Mouse (Mus musculus): ENCODE measurements at regions not wholly inside any gene's neighbourhood (a gene's known extent, or its start where the extent isn't known, plus 50 kb on each side); places are given as distances from the start of the nearest gene placed in this dataset.

DNA sequence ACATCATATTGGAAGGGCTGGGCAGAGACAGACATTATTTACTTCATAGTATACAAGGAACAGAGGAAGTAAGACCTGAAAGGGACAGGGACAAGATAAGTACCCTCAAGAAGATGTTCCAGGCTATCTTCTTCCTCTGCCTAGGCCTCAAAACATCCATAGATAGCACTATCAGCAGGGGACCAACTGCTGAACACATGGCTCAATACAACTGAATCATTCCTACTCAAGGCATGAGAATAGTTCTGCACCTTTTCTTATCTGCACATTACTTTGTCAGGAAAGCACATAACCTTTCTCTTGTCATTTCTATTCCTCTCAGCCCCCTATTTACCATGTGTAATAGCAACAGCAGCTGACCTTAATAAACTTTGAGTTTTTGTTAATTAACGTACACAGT lies 182.4 kb upstream of the Ufl1 start:
- TF ChIP-seq POLR2A (IDR thresholded peaks at IDR 0.05; ENCODE audit: control insufficient read depth, low read depth, low read length): no peak
- no peak for TF ChIP-seq CTCF (IDR thresholded peaks at IDR 0.05; ENCODE audit: control insufficient read depth, insufficient read depth, insufficient replicate concordance, low read depth, low read length)
